Mouse (Mus musculus) lung, postnatal 36 days (tissue): ENCODE measurements around the gene Mcub.
A peak's percentile ranks its signal among the peaks of the same experiment; 100 is the strongest.

Experiments used
- DNase-seq: peaks from one replicate; pipeline ENCODE4 v3.0.0; 2022; ENCODE audit warnings: mixed read lengths

Mcub gene

DNA sequence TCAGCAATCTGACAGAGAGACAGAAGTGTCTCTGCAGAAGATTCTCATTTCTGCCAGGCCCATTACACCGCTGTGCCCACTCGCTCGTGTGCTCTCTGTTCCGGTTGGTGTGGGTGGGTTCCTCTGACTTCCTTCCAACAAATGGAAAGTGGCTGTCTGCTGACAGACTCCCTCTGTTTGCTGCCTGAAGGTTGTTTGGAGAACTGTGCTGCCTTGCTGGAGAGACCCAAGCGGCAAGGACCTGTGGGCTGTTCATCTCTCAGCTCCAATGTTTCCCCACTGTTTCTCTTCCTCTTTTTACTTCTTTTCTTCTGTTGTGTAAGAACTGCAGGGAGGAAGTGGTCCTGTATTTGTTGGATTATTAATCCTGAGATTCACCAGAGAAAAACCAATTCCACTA, 21.6 kb downstream of the Mcub start:
- peak; percentile 61 for DNase-seq

GRCm38 (mm10) chr3:129946217-129946914, 23.6 kb downstream of the Mcub start:
- no peak for DNase-seq

GRCm38 (mm10) chr3:129943813-129944212, 26.2 kb downstream of the Mcub start:
- DNase-seq: peak; percentile 66

DNA sequence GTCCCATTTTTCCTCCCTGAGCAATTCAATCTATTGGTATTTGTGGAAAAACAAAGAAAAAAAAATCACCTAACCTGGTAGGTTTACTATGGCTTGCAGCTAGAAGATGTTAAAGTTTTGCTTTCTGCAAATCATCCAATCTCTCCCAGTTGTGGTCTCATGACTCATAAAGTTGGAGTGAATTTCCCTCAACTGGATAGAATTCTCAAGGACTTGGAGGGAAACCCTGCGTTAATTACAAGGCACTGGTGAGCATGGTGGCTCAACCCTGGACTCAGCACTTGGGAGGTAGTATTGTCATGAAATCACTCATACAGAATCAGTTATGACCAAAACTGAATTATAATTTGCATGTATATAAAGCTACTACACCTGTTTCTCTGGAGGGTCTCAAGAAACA, 28.7 kb downstream of the Mcub start:
- DNase-seq: no peak

DNA sequence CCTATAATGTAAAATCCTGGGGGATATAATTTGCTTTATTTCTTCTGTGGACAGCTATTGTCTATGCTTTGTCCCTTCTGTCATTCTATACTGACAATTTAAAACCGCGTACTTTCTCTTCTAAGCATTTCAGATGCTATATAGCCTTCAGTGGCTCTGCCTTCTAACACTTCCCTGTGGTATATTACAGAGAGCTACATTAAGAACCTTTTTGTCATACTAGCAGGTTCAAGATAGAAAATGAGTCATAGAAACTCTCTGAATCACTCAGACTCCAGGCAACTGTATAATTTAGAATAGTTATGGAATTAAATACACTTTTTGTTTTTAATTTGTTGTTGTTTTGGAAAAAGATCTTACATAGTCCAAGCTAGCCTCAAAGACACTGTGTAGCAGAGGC, 29.2 kb downstream of the Mcub start:
- DNase-seq: no peak

DNA sequence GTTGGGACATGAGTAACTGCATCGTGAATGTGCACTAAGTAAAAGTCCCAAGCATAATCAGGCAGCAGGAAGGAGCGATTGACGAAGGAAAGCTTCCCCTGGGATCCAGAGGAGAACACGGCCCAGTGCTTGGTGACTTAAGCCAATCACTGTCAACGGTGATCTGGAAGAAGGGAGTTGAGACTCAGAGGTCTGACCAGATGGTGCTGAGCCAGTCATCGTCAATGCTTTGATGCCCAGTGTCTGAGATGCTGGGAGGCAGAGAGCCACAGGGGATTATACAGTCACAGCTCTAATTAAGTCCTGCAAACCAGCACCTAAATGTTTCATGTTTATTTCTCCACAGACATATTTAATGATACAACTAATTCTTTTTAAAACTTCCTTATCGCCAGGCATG, 30.9 kb downstream of the Mcub start:
- DNase-seq: no peak

GRCm38 (mm10) chr3:129937848-129938247, 32.2 kb downstream of the Mcub start:
- peak; percentile 17 for DNase-seq

- DNase-seq: peak; percentile 21
Observed at GRCm38 (mm10) chr3:129936561-129936960, 33.4 kb downstream of the Mcub start.

DNA sequence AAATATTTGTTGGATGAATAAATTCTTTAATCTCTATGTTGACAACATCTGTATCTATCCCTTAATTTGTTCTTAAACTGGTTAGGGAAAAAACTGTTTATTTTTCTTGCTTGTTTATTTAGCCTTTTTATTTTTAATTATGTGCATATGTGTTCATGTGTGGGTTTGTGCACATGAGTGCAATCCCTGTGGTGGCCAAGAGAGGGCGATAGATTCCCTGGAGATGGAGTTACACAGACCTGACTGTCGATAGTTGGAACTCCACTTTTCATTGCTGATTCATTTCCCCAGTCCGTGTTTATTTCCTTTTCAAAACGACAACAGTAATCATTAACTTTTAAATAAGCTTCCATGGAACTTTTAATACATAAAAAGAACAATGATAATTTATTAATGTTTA, 37.6 kb downstream of the Mcub start:
- peak; percentile 37 for DNase-seq

DNA sequence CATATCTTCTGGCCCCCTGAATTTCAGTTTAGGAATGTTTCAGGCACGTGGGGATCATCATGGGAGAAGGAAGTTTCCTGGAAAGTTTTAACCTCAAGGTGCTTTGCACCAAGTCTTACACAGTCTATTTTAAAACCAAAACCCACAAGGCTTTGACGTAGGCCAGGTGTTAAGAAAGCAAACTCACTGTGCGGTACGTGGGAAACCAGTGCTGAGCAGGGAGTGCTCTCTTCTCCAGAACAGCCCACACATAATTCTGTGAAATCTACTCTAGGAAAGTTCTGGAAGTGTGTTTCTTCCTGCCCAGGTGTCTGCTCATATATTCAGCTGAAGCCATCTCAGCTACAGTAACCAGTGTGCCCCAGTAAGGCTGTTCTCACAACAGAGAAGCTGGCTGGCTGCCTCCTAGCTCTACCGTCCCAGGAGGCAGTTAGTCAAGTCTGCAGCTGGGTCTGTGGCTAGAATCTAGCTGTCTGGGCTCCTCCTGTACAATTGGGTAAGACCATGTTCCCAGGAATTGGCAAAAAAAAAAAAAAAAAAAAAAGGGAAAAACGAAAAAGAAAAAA, 39.7 kb downstream of the Mcub start:
- peak; percentile 12 for DNase-seq

DNA sequence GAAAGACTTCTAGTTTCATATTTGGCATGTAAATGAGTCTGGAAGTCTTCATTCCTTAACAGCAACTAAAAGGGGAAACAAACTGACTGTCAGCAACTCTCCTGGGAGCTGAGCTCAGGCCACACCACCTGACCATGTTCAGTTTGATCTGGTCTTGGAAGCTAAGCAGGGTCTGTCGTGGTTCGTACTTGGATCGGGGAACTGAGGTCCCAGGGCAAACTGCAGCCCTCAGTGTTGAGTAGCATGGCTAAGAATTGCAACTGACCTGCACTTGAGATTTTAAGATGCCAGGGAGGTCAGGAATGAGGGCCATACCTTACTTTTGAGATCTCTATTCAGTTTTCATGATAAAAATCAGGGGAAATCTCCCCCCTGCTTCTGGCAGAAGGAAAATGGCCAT, 44.1 kb downstream of the Mcub start:
- no peak for DNase-seq

DNA sequence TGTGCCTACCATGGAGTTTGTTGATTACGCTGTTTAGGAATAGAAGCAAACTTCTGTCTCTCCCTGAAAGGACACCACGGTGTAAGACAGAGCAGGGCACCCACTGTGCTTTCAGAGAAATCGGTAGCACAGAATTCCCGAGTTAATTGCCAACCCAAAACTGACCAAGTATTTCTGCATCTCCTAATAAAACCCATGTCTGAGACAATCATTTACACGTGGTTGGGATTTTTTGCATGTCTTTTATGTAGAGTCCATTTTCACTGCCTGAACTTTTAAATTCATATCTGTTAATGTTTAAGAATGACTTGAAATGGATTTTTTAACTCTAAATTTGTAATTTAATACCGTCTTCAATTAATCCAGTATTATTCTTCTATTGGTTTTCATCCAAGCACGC, 46.4 kb downstream of the Mcub start:
- DNase-seq: no peak

- peak; percentile 86 for DNase-seq
Observed at GRCm38 (mm10) chr3:129918434-129918833, 51.6 kb downstream of the Mcub start.

DNA sequence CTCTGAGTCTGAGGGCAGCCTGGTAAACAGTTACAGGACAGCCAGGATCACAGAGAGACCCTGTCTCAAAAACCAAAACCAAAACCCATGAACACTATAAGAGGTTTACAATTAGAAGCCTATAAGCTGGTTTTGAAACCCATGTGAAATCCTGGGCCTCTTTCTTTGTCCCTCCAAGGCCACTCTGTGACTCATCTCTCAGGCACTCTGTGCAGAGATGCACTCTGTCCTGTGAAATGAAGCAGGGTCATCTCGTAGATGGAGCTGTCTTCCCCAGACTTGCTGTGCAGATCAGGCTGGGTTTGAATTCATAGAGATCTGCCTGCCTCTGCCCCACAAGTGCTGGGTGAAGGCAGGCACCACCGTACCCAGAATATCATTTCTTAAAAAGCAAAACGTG, 52.6 kb downstream of the Mcub start:
- DNase-seq: no peak

GRCm38 (mm10) chr3:129913241-129913640, 56.8 kb downstream of the Mcub start:
- no peak for DNase-seq

GRCm38 (mm10) chr3:129912025-129912424, 58.0 kb downstream of the Mcub start:
- no peak for DNase-seq

DNA sequence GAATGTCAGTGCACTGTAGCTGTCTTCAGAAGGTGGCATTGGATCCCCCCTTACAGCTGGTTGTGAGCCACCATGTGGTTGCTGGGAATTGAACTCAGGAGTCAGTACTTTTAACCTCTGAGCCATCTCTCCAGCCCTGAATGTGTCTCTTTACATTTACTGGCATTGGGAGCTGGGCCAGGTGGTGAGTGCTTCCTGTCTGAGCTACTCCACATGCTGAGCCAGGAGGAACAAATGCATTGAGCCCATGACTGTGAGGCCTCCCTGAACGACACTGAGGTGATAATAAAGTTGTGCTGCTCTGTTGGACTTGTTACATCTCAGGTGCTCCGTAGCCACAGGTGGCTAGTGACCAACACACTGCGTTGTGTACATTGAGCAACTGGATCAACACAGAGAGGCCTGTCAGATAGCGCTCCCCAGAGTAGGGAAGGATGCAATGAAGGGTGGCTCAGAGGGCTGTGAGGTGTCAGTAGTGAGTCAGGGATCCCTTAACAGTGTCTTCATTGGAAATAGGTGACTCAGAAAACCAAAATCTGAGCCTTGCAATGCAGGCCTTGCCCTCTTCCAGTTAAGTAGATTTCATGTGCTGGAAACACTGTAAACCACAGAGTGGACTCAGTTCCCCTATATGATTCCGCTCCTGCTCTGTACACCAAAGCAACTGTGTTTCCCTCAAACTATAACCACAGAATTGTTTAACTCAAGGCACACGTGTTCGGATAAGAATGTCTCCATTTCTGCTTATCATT, 65.4 kb downstream of the Mcub start:
- DNase-seq: peak; percentile 14

DNA sequence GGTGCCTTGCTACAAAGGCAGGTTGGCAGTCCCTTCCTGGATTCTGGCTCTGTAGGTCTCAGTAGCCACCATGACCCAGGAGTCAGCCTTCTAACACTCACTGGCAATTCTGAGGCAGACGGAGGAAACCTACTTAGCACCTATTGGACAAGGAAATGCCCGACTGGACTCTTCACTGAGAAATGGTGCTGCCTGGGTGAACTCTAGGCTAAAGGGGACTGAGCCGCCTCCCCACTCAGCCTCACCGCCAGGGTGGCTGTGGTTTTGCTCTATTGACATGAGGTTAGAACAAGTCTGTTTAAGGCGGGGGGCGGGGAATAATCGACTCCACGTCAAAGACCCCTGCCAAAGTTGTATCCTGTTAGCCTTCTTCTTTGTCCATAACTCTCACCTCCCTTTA, 66.1 kb downstream of the Mcub start:
- DNase-seq: no peak

- DNase-seq: no peak
Observed at GRCm38 (mm10) chr3:129903369-129903768, 66.6 kb downstream of the Mcub start.

- peak; percentile 92 for DNase-seq
Observed at GRCm38 (mm10) chr3:129901271-129901809, 68.7 kb downstream of the Mcub start, which contains the start of gene Casp6. TSS of gene Casp6 (plus strand) at chr3:129901425.

DNA sequence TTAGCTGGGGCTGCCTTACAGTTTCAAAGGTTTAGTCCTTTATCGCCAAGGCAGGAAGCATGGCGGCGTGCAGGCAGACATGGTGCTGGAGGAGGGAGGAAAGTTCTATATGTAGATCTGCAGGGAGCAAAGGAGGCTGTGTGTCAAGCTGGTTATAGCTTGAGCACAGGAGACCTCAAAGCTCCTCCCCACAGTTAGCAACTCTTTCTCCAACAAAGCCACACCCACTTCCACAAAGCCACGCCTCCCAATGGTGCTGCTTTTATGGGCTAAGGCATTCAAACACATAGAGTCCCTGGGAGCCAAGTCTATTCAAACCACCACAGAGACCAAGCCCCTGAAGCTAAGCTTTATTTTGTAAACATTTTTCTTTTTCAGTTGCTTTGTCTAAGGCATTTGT, 71.1 kb downstream of the Mcub start:
- DNase-seq: peak; percentile 22

- no peak for DNase-seq
Observed at GRCm38 (mm10) chr3:129896591-129896990, 73.4 kb downstream of the Mcub start.

DNA sequence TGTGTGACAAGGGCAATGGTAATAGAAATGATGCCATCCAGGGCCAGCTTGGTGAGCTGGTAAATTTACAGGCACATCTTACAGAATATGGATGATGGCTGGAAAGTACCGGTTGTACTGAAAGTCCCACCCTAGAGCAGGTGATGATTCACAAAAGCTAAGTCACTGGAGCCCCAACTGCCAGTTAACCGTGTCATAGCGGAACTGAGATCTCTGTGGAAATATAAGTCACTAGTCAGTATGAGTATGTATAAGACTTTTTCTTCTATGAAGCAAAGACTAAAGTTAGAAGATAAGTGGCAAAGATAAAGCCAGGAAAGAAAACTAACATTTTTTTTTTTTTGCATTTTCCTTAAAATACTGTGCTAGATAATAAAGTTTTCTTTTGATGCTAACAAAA, 76.9 kb downstream of the Mcub start:
- DNase-seq: no peak

GRCm38 (mm10) chr3:129892003-129892402, 78.0 kb downstream of the Mcub start:
- DNase-seq: no peak
